8 mouse cellular contexts compared by ENCODE assay signal in the genomic region with DNA sequence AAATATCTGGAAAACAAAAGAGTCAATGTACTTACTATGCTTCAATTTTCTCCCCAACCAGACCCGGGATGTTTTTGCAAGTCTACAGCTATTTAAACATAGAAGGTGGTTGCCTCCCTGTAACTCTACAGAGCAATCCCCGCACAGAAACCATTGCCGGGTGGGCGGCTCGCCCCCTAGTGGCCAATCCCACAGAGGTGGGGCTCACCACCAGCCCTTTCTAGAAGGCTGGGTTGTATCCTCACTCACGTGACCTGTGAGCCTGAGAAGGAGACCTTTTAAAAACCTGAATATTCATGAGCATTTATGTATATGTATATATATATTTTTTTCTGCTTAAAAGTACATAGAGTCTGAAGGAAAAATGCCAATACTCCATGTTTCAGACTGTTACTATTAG. TPM values are rescaled to one million over a fixed set of nuclear protein-coding genes. Genes with fewer than 3 reads are reported as not detected.
DNase-seq lines count a peak whose midpoint lies in the region; ATAC-seq lines count a peak whose summit lies in the region.

No protein-coding gene starts in this region.

- H3K9ac ChIP-seq in forebrain, embryonic 12.5 days, result no peak overlapping the region
- no peak overlapping the region for H3K9ac ChIP-seq in liver, embryonic 13.5 days
- no peak overlapping the region for H3K9ac ChIP-seq in neural tube, embryonic 13.5 days

- no peak overlapping the region for H3K4me3 ChIP-seq in forebrain, embryonic 12.5 days (replicated peaks)
- H3K4me3 ChIP-seq in liver, embryonic 13.5 days (replicated peaks), result no peak overlapping the region
- H3K4me3 ChIP-seq in neural tube, embryonic 13.5 days, result no peak overlapping the region

- peaks cover 5% of the 10 kb centered on the region; the same call in 1 of the 2 replicates for H3K36me3 ChIP-seq in forebrain, embryonic 12.5 days (replicated peaks)
- H3K36me3 ChIP-seq in liver, embryonic 13.5 days, result no peaks in the 10 kb centered on the region
- no peaks in the 10 kb centered on the region for H3K36me3 ChIP-seq in neural tube, embryonic 13.5 days

- H3K9me3 ChIP-seq in forebrain, embryonic 12.5 days, result no peaks in the 10 kb centered on the region
- no peaks in the 10 kb centered on the region for H3K9me3 ChIP-seq in liver, embryonic 13.5 days (replicated peaks)
- H3K9me3 ChIP-seq in neural tube, embryonic 13.5 days, result no peaks in the 10 kb centered on the region

- peak; percentile 78; the same call in 1 of the 2 replicates for ATAC-seq in forebrain, embryonic 12.5 days (ENCODE audit: low FRiP score)
- ATAC-seq in liver, embryonic 13.5 days (ENCODE audit: low read depth), result peak; percentile 68; the same call in 1 of the 2 replicates
- peak; percentile 71; the same call in 1 of the 2 replicates for ATAC-seq in neural tube, embryonic 13.5 days (ENCODE audit: low read depth)

- DNase-seq in ovary, postnatal 14 days (ENCODE audit: low spot score), result peak; percentile 27
- no peak for DNase-seq in ovary, adult 18-20 months (ENCODE audit: low spot score)
- peak; percentile 23 for DNase-seq in c-Kit-positive CD71-positive TER-119-negative erythroid progenitor cells, embryonic 14.5 days (ENCODE audit: low read depth)
- peak; percentile 27 for DNase-seq in kidney, adult 11 months
- DNase-seq in liver, embryonic 13.5 days, result peak; percentile 17
- DNase-seq in thymus, postnatal 14 days, result peak; percentile 79

- no peaks in the 10 kb centered on the region for H3K4me1 ChIP-seq in forebrain, embryonic 12.5 days
- no peaks in the 10 kb centered on the region for H3K4me1 ChIP-seq in liver, embryonic 13.5 days (replicated peaks)
- no peaks in the 10 kb centered on the region for H3K4me1 ChIP-seq in neural tube, embryonic 13.5 days (replicated peaks)

- no peak overlapping the region for H3K4me2 ChIP-seq in forebrain, embryonic 12.5 days
- H3K4me2 ChIP-seq in liver, embryonic 13.5 days, result no peak overlapping the region
- H3K4me2 ChIP-seq in neural tube, embryonic 13.5 days, result no peak overlapping the region

- H3K27ac ChIP-seq in forebrain, embryonic 12.5 days, result no peak overlapping the region
- H3K27ac ChIP-seq in liver, embryonic 13.5 days, result no peak overlapping the region
- no peak overlapping the region for H3K27ac ChIP-seq in neural tube, embryonic 13.5 days (replicated peaks)

- H3K27me3 ChIP-seq in forebrain, embryonic 12.5 days, result no peaks in the 10 kb centered on the region
- no peaks in the 10 kb centered on the region for H3K27me3 ChIP-seq in liver, embryonic 13.5 days
- no peaks in the 10 kb centered on the region for H3K27me3 ChIP-seq in neural tube, embryonic 13.5 days

- 9% methylated on average over 6 of the region's 6 CpGs for WGBS in forebrain, embryonic 12.5 days
- 10% methylated on average over 6 of the region's 6 CpGs for WGBS in liver, embryonic 13.5 days (ENCODE audit: insufficient replicate concordance)
- WGBS in neural tube, embryonic 13.5 days, result 7% methylated on average over 6 of the region's 6 CpGs

RNA-seq across cellular contexts. Expression of gene F2rl2, which starts 49.9 kb away (rescaled TPM):
- 0.76 and 0.79 TPM in 2 replicates for polyA plus RNA-seq in forebrain, embryonic 12.5 days (2016; fragmentation: Nextera tagmentation; extraction: Ambion mirVana)
- polyA plus RNA-seq in liver, embryonic 13.5 days (2015; fragmentation: Nextera tagmentation; extraction: Ambion mirVana), result 13.4 and 17.9 TPM in 2 replicates
- polyA plus RNA-seq in neural tube, embryonic 13.5 days (2015; fragmentation: Nextera tagmentation; extraction: Ambion mirVana), result 1.2 TPM in 2 replicates
